In the genomic region with DNA sequence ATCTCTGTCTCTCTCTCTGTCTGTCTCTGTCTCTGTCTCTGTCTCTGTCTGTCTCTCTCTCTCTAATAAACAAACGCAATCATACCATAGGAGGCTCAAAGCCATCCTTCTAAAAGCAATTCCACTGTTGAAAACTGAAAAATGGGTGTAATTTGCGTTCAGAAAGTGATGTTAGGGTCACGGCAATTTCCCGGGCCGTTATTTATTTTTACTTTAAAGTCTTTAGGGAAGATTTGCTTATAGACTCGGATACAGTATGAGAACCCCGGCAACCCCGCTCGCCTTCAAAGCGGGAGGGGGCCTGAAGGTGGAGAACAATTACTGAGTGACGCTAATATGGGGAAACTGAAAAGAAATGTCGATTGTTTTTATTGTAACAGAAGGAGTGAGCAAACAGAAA, we compare ENCODE assay signal across 14 mouse cellular contexts. TPM values are rescaled to one million over a fixed set of nuclear protein-coding genes. Genes with fewer than 3 reads are reported as not detected.
DNase-seq lines count a peak whose midpoint lies in the region; ATAC-seq and TF ChIP-seq lines count a peak whose summit lies in the region.
"Had no signal": no experiment of that assay in that cellular context is flagged by ENCODE, and none has a peak within 500 bp of the region (broad histone marks: within the 10 kb centered on the region; RNA-seq: fewer than 3 reads in every experiment).

No protein-coding gene starts in this region.

- ATAC-seq in kidney, postnatal 0 days (replicated peaks; ENCODE audit: low FRiP score, low read depth) = no peak
- ATAC-seq in embryonic facial prominence, embryonic 11.5 days (replicated peaks; ENCODE audit: insufficient number of reproducible peaks, low FRiP score, low TSS enrichment, low read depth) = no peak
- ATAC-seq in limb, embryonic 15.5 days (ENCODE audit: insufficient number of reproducible peaks, low FRiP score, low TSS enrichment, low read depth) = no peak
- ATAC-seq: activated CD4-positive, CD25-positive, alpha-beta regulatory T cell, adult 4 months; forebrain, embryonic 13.5 days had no signal

- H3K9ac ChIP-seq in kidney, postnatal 0 days (ENCODE audit: low read depth, low read length) = no peak overlapping the region
- no peak overlapping the region for H3K9ac ChIP-seq in embryonic facial prominence, embryonic 11.5 days (replicated peaks; ENCODE audit: low read length)
- no peak overlapping the region for H3K9ac ChIP-seq in limb, embryonic 15.5 days
- H3K9ac ChIP-seq: forebrain, embryonic 13.5 days; liver, embryonic 14.5 days had no signal

- H3K4me3 ChIP-seq in heart, embryonic 10.5 days = peak overlapping the region; percentile 53
- H3K4me3 ChIP-seq in kidney, postnatal 0 days (replicated peaks; ENCODE audit: low read depth, low read length) = no peak overlapping the region
- H3K4me3 ChIP-seq in embryonic facial prominence, embryonic 11.5 days (ENCODE audit: low read depth, low read length) = peak overlapping the region; percentile 34
- H3K4me3 ChIP-seq in limb, embryonic 15.5 days = peak overlapping the region; percentile 28
- H3K4me3 ChIP-seq: forebrain, embryonic 13.5 days had no signal

- H3K9me3 ChIP-seq in heart, embryonic 10.5 days = no peaks in the 10 kb centered on the region
- H3K9me3 ChIP-seq in kidney, postnatal 0 days (replicated peaks; ENCODE audit: low read length) = no peaks in the 10 kb centered on the region
- no peaks in the 10 kb centered on the region for H3K9me3 ChIP-seq in embryonic facial prominence, embryonic 11.5 days (replicated peaks; ENCODE audit: control insufficient read depth, low read length)
- no peaks in the 10 kb centered on the region for H3K9me3 ChIP-seq in limb, embryonic 15.5 days
- H3K9me3 ChIP-seq: forebrain, embryonic 13.5 days had no signal

- no peaks in the 10 kb centered on the region for H3K36me3 ChIP-seq in heart, embryonic 10.5 days
- no peaks in the 10 kb centered on the region for H3K36me3 ChIP-seq in kidney, postnatal 0 days (ENCODE audit: insufficient read depth, low read length)
- H3K36me3 ChIP-seq in embryonic facial prominence, embryonic 11.5 days (replicated peaks; ENCODE audit: control insufficient read depth, insufficient read depth, low read depth, low read length) = no peaks in the 10 kb centered on the region
- no peaks in the 10 kb centered on the region for H3K36me3 ChIP-seq in limb, embryonic 15.5 days

- H3K4me1 ChIP-seq in heart, embryonic 10.5 days = peaks cover 33% of the 10 kb centered on the region
- H3K4me1 ChIP-seq in kidney, postnatal 0 days (replicated peaks; ENCODE audit: insufficient read depth, low read length) = peaks cover 9% of the 10 kb centered on the region
- H3K4me1 ChIP-seq in embryonic facial prominence, embryonic 11.5 days (ENCODE audit: control insufficient read depth, insufficient read depth, low read length) = peaks cover 3% of the 10 kb centered on the region; the same call in 1 of the 2 replicates
- peaks cover 35% of the 10 kb centered on the region for H3K4me1 ChIP-seq in limb, embryonic 15.5 days

- under 1% methylated on average over 12 of the region's 12 CpGs for WGBS in heart, embryonic 10.5 days
- WGBS in kidney, postnatal 0 days = 1% methylated on average over 12 of the region's 12 CpGs
- WGBS in embryonic facial prominence, embryonic 11.5 days = under 1% methylated on average over 12 of the region's 12 CpGs
- WGBS in limb, embryonic 15.5 days = 7% methylated on average over 12 of the region's 12 CpGs

- no peak overlapping the region for H3K27ac ChIP-seq in heart, embryonic 10.5 days
- H3K27ac ChIP-seq in kidney, postnatal 0 days = no peak overlapping the region
- H3K27ac ChIP-seq in embryonic facial prominence, embryonic 11.5 days (replicated peaks; ENCODE audit: low read depth, low read length) = no peak overlapping the region
- H3K27ac ChIP-seq in limb, embryonic 15.5 days = no peak overlapping the region
- H3K27ac ChIP-seq: forebrain, embryonic 13.5 days; liver, embryonic 14.5 days had no signal

- intact Hi-C loops in heart, postnatal 25 days (cut with DNase I) = loop anchor here (5.0 kb wide), 1 partner anchor 856 kb away; the partner anchor contains the start of gene Foxa1

- no peak for DNase-seq in heart, embryonic 10.5 days (ENCODE audit: low spot score)
- DNase-seq in heart, postnatal 25 days (ENCODE audit: low spot score) = no peak
- DNase-seq in kidney, postnatal 0 days (ENCODE audit: low spot score) = no peak
- DNase-seq in kidney, postnatal 14 days = no peak
- DNase-seq in embryonic facial prominence, embryonic 11.5 days (ENCODE audit: low spot score) = no peak
- DNase-seq in cerebellum, postnatal 36 days = no peak
- DNase-seq in thymus, postnatal 36 days = no peak
- DNase-seq: gastrocnemius, postnatal 25 days; thymus, adult 18-20 months had no signal

- H3K27me3 ChIP-seq in heart, embryonic 10.5 days (ENCODE audit: insufficient read depth, poor library complexity, severe bottlenecking) = peaks cover 98% of the 10 kb centered on the region
- peaks cover 95% of the 10 kb centered on the region for H3K27me3 ChIP-seq in kidney, postnatal 0 days (ENCODE audit: insufficient read depth, low read length)
- H3K27me3 ChIP-seq in embryonic facial prominence, embryonic 11.5 days (ENCODE audit: control insufficient read depth, insufficient read depth, low read length) = peaks cover 57% of the 10 kb centered on the region
- peaks cover 97% of the 10 kb centered on the region for H3K27me3 ChIP-seq in limb, embryonic 15.5 days

- H3K4me2 ChIP-seq in kidney, postnatal 0 days (ENCODE audit: low read length) = peak overlapping the region; percentile 33; the same call in 1 of the 2 replicates
- H3K4me2 ChIP-seq in embryonic facial prominence, embryonic 11.5 days (ENCODE audit: low read depth, low read length) = peak overlapping the region; percentile 26
- peak overlapping the region; percentile 42 for H3K4me2 ChIP-seq in limb, embryonic 15.5 days
- H3K4me2 ChIP-seq: forebrain, embryonic 13.5 days had no signal

- TF ChIP-seq CTCF in kidney, postnatal 0 days (IDR thresholded peaks at IDR 0.05; ENCODE audit: low read depth) = no peak

RNA-seq across cellular contexts. Expression of gene Pax9, which starts 0.6 kb away (rescaled TPM):
- polyA plus RNA-seq in heart, embryonic 10.5 days (2016; fragmentation: Nextera tagmentation; extraction: Ambion mirVana) = 0.30 and 0.80 TPM in 2 replicates
- total RNA-seq in heart, postnatal 25 days (2021) = under 1 TPM; 0.16 to 0.22 TPM
- polyA plus RNA-seq in kidney, postnatal 0 days (2015; fragmentation: Nextera tagmentation; extraction: Ambion mirVana) = 0.04 and 0.10 TPM in 2 replicates
- 10.5 and 11.9 TPM in 2 replicates for polyA plus RNA-seq in embryonic facial prominence, embryonic 11.5 days (2014; fragmentation: Nextera tagmentation; extraction: Ambion mirVana)
- polyA plus RNA-seq in limb, embryonic 15.5 days (2015; fragmentation: Nextera tagmentation; extraction: Ambion mirVana) = 3.4 and 4.3 TPM in 2 replicates
- polyA plus RNA-seq: activated CD4-positive, CD25-positive, alpha-beta regulatory T cell, adult 4 months; forebrain, embryonic 13.5 days; small intestine, adult 2 months had no signal
